Mouse (Mus musculus) kidney, postnatal 14 days (tissue): Measurements from ENCODE around the gene Pfn4.
"Not testable (repeated sequence)": the region's sequence is repeated elsewhere in the genome, so short reads cannot be mapped to it uniquely, and the experiment has no call there.

Experiments used
- DNase-seq: peaks from one replicate; pipeline ENCODE4 v3.0.0; 2022; ENCODE audit warnings: mixed read lengths

Pfn4 gene

GRCm38 (mm10) chr12:4768492-4769332, at the start of gene Pfn4, which contains the start of gene Fam228b:
Gene Pfn4, plus strand, starts transcription at chr12:4769022.
Gene Fam228b, minus strand, starts transcription at chr12:4769267.
- DNase-seq, result peak; percentile 97

GRCm38 (mm10) chr12:4719066-4719761, 49.6 kb upstream of the Pfn4 start:
- DNase-seq, result no peak

GRCm38 (mm10) chr12:4719762-4720754, 48.8 kb upstream of the Pfn4 start:
- no peak for DNase-seq

GRCm38 (mm10) chr12:4729165-4729564, 39.7 kb upstream of the Pfn4 start:
- DNase-seq, result no peak

- DNase-seq, result no peak
These were observed 37.2 kb upstream of the Pfn4 start for GRCm38 (mm10) chr12:4731629-4732028.

- no peak for DNase-seq
These were observed 36.5 kb upstream of the Pfn4 start for GRCm38 (mm10) chr12:4732332-4732731.

GRCm38 (mm10) chr12:4738031-4738576, 30.7 kb upstream of the Pfn4 start, which contains the start of gene Fam228a:
Gene Fam228a, minus strand, starts transcription at chr12:4738430.
- DNase-seq, result no peak

GRCm38 (mm10) chr12:4740823-4741222, 28.0 kb upstream of the Pfn4 start:
- DNase-seq, result no peak

GRCm38 (mm10) chr12:4742183-4742582, 26.6 kb upstream of the Pfn4 start:
- no peak for DNase-seq

GRCm38 (mm10) chr12:4744486-4744885, 24.3 kb upstream of the Pfn4 start:
- DNase-seq, result no peak

- not testable (repeated sequence) for DNase-seq
These were observed 14.4 kb upstream of the Pfn4 start for GRCm38 (mm10) chr12:4754451-4754850.

GRCm38 (mm10) chr12:4757060-4757459, 11.8 kb upstream of the Pfn4 start:
- peak; percentile 19 for DNase-seq

GRCm38 (mm10) chr12:4769333-4769723, 506 bp downstream of the Pfn4 start:
- DNase-seq, result no peak

GRCm38 (mm10) chr12:4774895-4775587, 6.2 kb downstream of the Pfn4 start:
- no peak for DNase-seq

- DNase-seq, result no peak
These were observed 6.7 kb downstream of the Pfn4 start for GRCm38 (mm10) chr12:4775588-4775949.

GRCm38 (mm10) chr12:4777734-4778133, 8.9 kb downstream of the Pfn4 start:
- no peak for DNase-seq

GRCm38 (mm10) chr12:4780245-4780644, 11.4 kb downstream of the Pfn4 start:
- no peak for DNase-seq

- DNase-seq, result no peak
These were observed 12.4 kb downstream of the Pfn4 start for GRCm38 (mm10) chr12:4781270-4781669.

- DNase-seq, result not testable (repeated sequence)
These were observed 13.0 kb downstream of the Pfn4 start for GRCm38 (mm10) chr12:4781725-4782404.

GRCm38 (mm10) chr12:4783598-4783997, 14.8 kb downstream of the Pfn4 start:
- peak; percentile 45 for DNase-seq

- no peak for DNase-seq
These were observed 15.6 kb downstream of the Pfn4 start for GRCm38 (mm10) chr12:4784466-4784865.
